In genomic region chr13:21478759-21479670, GRCm38 (mm10) we compare ENCODE assay signal across 9 mouse cellular contexts. TPM values are rescaled to one million over a fixed set of nuclear protein-coding genes. Genes with fewer than 3 reads are reported as not detected.
DNase-seq lines count a peak whose midpoint lies in the region; ATAC-seq and TF ChIP-seq lines count a peak whose summit lies in the region.
"Not testable (repeated sequence)": the region's sequence is repeated elsewhere in the genome, so short reads cannot be mapped to it uniquely, and the experiment has no call there.
"Had no signal": no experiment of that assay in that cellular context is flagged by ENCODE, and none has a peak within 500 bp of the region (broad histone marks: within the 10 kb centered on the region; RNA-seq: fewer than 3 reads in every experiment).

Gene Zkscan4, plus strand, starts transcription at chr13:21478907.
Gene Gm10065, minus strand, starts transcription at chr13:21479441.

- TF ChIP-seq POLR2A in ES-Bruce4 (IDR thresholded peaks at IDR 0.05; ENCODE audit: insufficient read depth, low read length); liver, adult 2 months (IDR thresholded peaks at IDR 0.05; ENCODE audit: extremely low read depth, insufficient read depth, low read length): not testable (repeated sequence)

- DNase-seq in cerebellum, adult 9-10 months: peak; percentile 86
- DNase-seq in forebrain, postnatal 0 days: peak; percentile 88
- peak; percentile 73 to 84 for DNase-seq in heart, postnatal 10 days
- DNase-seq in kidney, postnatal 25 days: peak; percentile 67 to 74
- DNase-seq in liver, adult 2 months (ENCODE audit: extremely low read depth, low read depth, low spot score): peak; percentile 70
- DNase-seq in spleen, postnatal 10 days (ENCODE audit: low spot score in 2 of 2): peak; percentile 5 to 18

- not testable (repeated sequence) for H3K36me3 ChIP-seq in ES-Bruce4 (ENCODE audit: control insufficient read depth, insufficient read depth, low read length, poor library complexity, severe bottlenecking); forebrain, postnatal 0 days (ENCODE audit: insufficient read depth); liver, adult 2 months (ENCODE audit: control insufficient read depth, insufficient read depth, low read length); midbrain, embryonic 15.5 days (replicated peaks)

- H3K4me1 ChIP-seq in ES-Bruce4 (ENCODE audit: control insufficient read depth, insufficient read depth, low read length); forebrain, postnatal 0 days (ENCODE audit: insufficient read depth); liver, adult 2 months (ENCODE audit: control insufficient read depth, insufficient read depth, low read length): not testable (repeated sequence)
- H3K4me1 ChIP-seq in midbrain, embryonic 15.5 days: peaks cover 16% of the 10 kb centered on the region

- H3K9ac ChIP-seq in ES-Bruce4 (ENCODE audit: low read depth, poor library complexity, severe bottlenecking): peak within 1 kb of the TSS; percentile 15; the same call in 1 of the 2 replicates
- peak within 1 kb of the TSS; percentile 56 for H3K9ac ChIP-seq in forebrain, postnatal 0 days
- H3K9ac ChIP-seq in liver, adult 2 months (ENCODE audit: low read depth, low read length): peak within 1 kb of the TSS; percentile 44
- peak within 1 kb of the TSS; percentile 69 for H3K9ac ChIP-seq in midbrain, embryonic 15.5 days

- not testable (repeated sequence) for H3K27me3 ChIP-seq in ES-Bruce4 (ENCODE audit: control insufficient read depth, insufficient read depth, low read length, poor library complexity, severe bottlenecking); forebrain, postnatal 0 days (ENCODE audit: insufficient read depth, low read length); liver, adult 2 months (ENCODE audit: control insufficient read depth, insufficient read depth, low read length); midbrain, embryonic 15.5 days (replicated peaks)

- H3K4me2 ChIP-seq in forebrain, postnatal 0 days (ENCODE audit: low read depth): peak within 1 kb of the TSS; percentile 58
- peak within 1 kb of the TSS; percentile 61 for H3K4me2 ChIP-seq in midbrain, embryonic 15.5 days

- not testable (repeated sequence) for TF ChIP-seq EP300 in ES-Bruce4 (IDR thresholded peaks at IDR 0.05; ENCODE audit: insufficient read depth, low read depth, low read length)

- H3K9me3 ChIP-seq in ES-Bruce4 (replicated peaks; ENCODE audit: control insufficient read depth, insufficient read depth, low read length, poor library complexity, severe bottlenecking); forebrain, postnatal 0 days (ENCODE audit: low read length); midbrain, embryonic 15.5 days: not testable (repeated sequence)

- intact Hi-C loops in heart, postnatal 10 days (cut with DNase I): loop anchor here (2.0 to 5.0 kb wide), 2 partner anchors 24 to 53 kb away; partner anchors contain the start of gene Zkscan8

- not testable (repeated sequence) for H3K79me2 ChIP-seq in liver, adult 2 months (ENCODE audit: control insufficient read depth, insufficient read depth, low read length)

- 4% methylated on average over 31 of the region's 31 CpGs for WGBS in forebrain, postnatal 0 days
- WGBS in liver, adult 2 months: 3% methylated on average over 31 of the region's 31 CpGs
- WGBS in midbrain, embryonic 15.5 days: 2% methylated on average over 29 of the region's 31 CpGs

- H3K4me3 ChIP-seq in ES-Bruce4 (ENCODE audit: low read depth, low read length): peak within 1 kb of the TSS; percentile 58
- H3K4me3 ChIP-seq in forebrain, postnatal 0 days (ENCODE audit: low read depth, low read length): peak within 1 kb of the TSS; percentile 64
- peak within 1 kb of the TSS; percentile 64 for H3K4me3 ChIP-seq in liver, adult 2 months (ENCODE audit: insufficient read depth, low read depth, low read length)
- H3K4me3 ChIP-seq in midbrain, embryonic 15.5 days: peak within 1 kb of the TSS; percentile 71

- not testable (repeated sequence) for TF ChIP-seq CTCF in ES-Bruce4 (IDR thresholded peaks at IDR 0.05; ENCODE audit: low read depth, low read length)
- peak; percentile 68 for TF ChIP-seq CTCF in forebrain, postnatal 0 days (IDR thresholded peaks at IDR 0.05; ENCODE audit: low read depth)
- 0 out of 2 replicates have a peak, but pooled peaks have one; percentile 2 for TF ChIP-seq CTCF in liver, adult 2 months (IDR thresholded peaks at IDR 0.05; ENCODE audit: low read depth, low read length)

- ATAC-seq in forebrain, postnatal 0 days: peak; percentile 94
- peak; percentile 93 for ATAC-seq in midbrain, embryonic 15.5 days (replicated peaks)

- not testable (repeated sequence) for H3K27ac ChIP-seq in ES-Bruce4 (ENCODE audit: insufficient read depth, low read length)
- peak within 1 kb of the TSS; percentile 80 for H3K27ac ChIP-seq in forebrain, postnatal 0 days (ENCODE audit: low read depth, low read length)
- H3K27ac ChIP-seq in liver, adult 2 months (replicated peaks; ENCODE audit: insufficient read depth, low read depth, low read length): peak within 1 kb of the TSS; percentile 72
- H3K27ac ChIP-seq in midbrain, embryonic 15.5 days: peak within 1 kb of the TSS; percentile 86

RNA-seq across cellular contexts. Expression of gene Zkscan4, which starts in this region (rescaled TPM):
- 0.58 and 0.59 TPM in 2 replicates for polyA plus RNA-seq in ES-Bruce4 (2011; ENCODE audit: insufficient read depth, insufficient read length, low read depth, missing spikeins)
- total RNA-seq in forebrain, postnatal 0 days (2014; rRNA removed): 8.9 and 9.3 TPM in 2 replicates
- 4.2 and 6.1 TPM in 2 replicates for polyA plus RNA-seq in forebrain, postnatal 0 days (2015; fragmentation: Nextera tagmentation; extraction: Ambion mirVana)
- total RNA-seq in heart, postnatal 10 days (2021): 1 to 10 TPM; 1.7 to 2.4 TPM
- total RNA-seq in liver, adult 2 months (2014; rRNA removed): 0.47 and 1.0 TPM in 2 replicates
- polyA plus RNA-seq in liver, adult 2 months (2012; rRNA removed): 0.09 and 0.29 TPM in 2 replicates
- polyA plus RNA-seq in midbrain, embryonic 15.5 days (2015; fragmentation: Nextera tagmentation; extraction: Ambion mirVana): 11.5 and 12.6 TPM in 2 replicates
- total RNA-seq: neutrophil, adult 5-6 weeks had no signal

RNA-seq across cellular contexts. Expression of gene Gm10065, which starts in this region (rescaled TPM):
- polyA plus RNA-seq in ES-Bruce4 (2011; ENCODE audit: insufficient read depth, insufficient read length, low read depth, missing spikeins): not detected in 2 replicates
- 1.5 TPM in 1 of 2 replicates, not detected in the other for total RNA-seq in forebrain, postnatal 0 days (2014; rRNA removed)
- polyA plus RNA-seq in forebrain, postnatal 0 days (2015; fragmentation: Nextera tagmentation; extraction: Ambion mirVana): not detected in 2 replicates
- total RNA-seq in heart, postnatal 10 days (2021): not detected
- total RNA-seq in liver, adult 2 months (2014; rRNA removed): not detected in 2 replicates
- polyA plus RNA-seq in liver, adult 2 months (2012; rRNA removed): not detected in 2 replicates
- not detected in 2 replicates for polyA plus RNA-seq in midbrain, embryonic 15.5 days (2015; fragmentation: Nextera tagmentation; extraction: Ambion mirVana)
- total RNA-seq: neutrophil, adult 5-6 weeks had no signal

Comparison
In these comparisons a context has a peak if more than half of its experiments do, and no peak if none do; other contexts are left out.
1. H3K9ac ChIP-seq: peak in every context shown above with its lines; median percentile 69 in midbrain, embryonic 15.5 days; 56 in forebrain, postnatal 0 days; 44 in liver, adult 2 months; 15 in ES-Bruce4.
2. DNase-seq: peak in every context shown above with its lines; median percentile 88 in forebrain, postnatal 0 days; 86 in cerebellum, adult 9-10 months; 78 in heart, postnatal 10 days; 70 in kidney, postnatal 25 days; 70 in liver, adult 2 months; 12 in spleen, postnatal 10 days.